Mouse (Mus musculus): ENCODE measurements around the gene Elmod3. TPM values are rescaled to one million over a fixed set of nuclear protein-coding genes. Genes with fewer than 3 reads are reported as not detected.
A peak's percentile ranks its signal among the peaks of the same experiment; 100 is the strongest.

Elmod3 gene
- polyA plus RNA-seq, 1 experiment from 2014 or later = 11.8 TPM

DNA sequence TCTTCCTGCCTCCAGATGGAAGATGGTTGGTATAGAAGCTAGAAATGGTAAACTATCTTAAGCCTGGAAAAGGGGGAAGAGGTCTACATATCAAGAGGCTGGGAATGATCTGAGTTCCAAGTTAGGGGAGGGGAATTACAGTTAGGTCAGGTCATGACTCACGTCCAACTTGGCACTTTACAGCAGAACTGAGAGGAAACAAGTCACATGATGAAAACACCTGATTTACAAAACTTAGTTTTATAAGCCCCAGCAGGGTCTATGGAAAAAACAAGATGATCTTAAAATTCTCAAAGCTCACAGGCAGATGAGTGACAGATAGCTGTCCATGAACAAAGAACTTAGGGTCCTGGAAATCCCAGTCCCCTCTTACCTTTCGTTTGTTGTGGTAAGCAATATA, 16.9 kb upstream of the Elmod3 start:
- no peak for DNase-seq (ENCODE audit: low spot score)

DNA sequence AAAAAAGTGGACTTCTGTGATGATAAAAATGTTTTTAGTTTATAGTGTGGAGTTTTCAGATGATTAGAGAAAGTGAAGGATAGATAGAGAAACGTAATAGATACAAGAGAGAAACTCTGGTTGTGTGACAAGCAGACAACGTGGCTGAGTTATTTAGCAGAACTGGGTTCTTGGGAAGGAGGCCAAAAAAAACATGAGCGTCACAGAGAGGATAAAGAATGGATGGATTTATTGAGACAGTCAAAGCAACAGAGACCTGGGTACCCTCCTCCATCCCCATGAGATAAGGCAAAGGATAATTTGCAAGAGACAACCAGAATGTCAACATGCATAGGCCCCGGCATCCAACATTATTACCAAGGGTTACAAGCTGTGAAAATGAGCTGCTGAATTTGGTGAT, 12.0 kb upstream of the Elmod3 start:
- DNase-seq (ENCODE audit: low spot score) = no peak

DNA sequence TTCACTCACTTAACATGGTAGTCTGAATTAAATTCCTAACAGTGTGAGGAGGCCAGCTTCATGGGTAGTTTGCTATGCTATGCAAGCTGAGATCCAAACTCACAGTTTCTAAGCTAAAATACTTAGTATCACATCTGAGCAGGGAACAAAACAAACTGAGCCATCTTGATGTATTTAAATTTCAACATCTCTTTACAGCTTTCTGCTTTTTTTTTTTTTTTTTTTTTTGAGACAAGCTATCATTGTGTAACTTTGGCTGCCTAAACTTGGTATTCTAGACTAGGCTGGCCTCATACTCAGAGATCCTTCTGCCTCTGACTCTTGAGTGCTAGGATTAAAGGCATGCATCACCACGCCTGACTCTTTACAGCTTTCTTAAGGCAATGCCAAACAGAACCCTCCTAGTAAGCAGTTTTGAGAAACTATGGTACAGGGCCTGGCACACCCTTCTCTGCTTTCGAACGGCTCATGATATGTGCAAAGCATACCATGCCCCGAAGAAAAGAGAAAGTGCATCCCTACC, 10.5 kb upstream of the Elmod3 start:
- no peak for DNase-seq (ENCODE audit: low spot score)

DNA sequence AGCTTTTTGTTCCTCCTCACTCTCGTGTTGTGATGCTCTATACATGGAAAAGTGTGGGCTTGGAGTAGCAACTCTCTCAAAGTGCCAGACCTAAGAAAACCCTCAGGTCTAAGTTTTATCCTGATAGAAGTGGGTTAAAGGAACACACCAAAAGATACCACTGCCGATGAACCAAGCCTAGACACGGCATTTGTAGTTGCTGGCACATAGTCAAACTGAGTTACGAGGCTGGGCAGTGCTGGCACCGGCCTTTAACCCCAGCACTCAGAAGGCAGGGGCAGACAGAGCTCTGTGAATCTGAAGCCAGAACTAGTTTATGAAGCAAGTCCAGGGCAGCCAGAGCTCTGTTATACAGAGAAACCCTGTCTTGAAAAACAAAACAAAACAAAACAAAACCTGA, 9.5 kb upstream of the Elmod3 start:
- DNase-seq (ENCODE audit: low spot score) = no peak

DNA sequence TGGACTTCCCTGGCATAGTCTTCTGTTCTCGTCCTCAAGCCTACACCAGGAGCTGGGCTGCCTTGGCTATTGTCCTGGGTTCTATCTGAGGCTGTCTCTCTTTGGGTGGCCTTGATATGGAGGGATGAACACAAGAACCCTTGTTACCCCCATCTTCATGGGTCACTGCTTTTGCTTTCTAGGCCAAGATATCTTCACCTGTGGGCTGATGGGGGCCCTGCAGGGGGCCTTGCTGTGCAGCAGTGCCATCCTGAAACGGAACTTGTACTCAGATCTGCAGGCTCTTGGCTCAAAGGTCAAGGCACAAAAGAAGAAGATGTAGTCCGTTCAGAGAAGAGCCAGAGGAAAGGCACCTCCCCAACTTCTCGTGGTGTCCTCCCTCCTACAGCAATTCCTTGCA, 8.8 kb upstream of the Elmod3 start:
- no peak for DNase-seq (ENCODE audit: low spot score)

DNA sequence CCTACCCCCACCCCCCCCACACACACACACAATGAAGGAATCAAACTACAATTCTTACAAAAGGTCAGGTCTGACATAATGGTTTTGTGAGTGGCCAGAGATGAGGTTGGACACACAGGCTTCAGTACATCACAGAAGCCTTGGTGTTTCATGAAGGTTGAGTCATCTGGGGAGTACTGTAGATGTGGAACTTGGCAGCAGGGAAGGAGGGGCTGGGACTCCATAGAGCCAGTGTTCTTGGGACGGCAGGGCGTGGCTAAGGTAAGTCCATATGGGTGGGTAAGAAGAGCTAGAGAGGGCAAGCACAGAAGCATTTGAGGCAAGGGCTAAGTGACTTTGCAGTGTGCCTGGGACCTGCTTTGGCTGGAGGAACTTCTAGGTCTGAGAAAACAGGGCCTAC, 5.9 kb upstream of the Elmod3 start:
- DNase-seq (ENCODE audit: low spot score) = no peak

DNA sequence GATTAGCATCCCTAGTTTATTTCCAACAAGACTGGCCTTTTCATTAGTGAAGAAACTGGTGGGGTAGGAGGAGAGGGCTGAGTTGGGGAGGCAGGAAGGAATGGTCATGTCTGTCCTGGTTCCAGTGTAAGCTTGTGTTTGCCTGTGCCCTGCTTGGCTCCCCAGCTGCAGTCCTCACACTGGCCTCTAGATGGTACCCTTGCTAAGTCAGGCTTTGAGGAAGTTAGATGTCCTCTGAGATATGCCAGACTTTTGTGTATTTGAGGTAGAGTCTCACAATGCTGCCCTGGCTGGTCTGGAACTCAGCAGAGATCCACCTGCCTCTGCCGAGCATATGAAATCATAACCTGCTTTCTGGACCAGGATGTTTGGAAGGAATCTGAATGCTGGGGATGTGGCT, 3.5 kb upstream of the Elmod3 start:
- DNase-seq (ENCODE audit: low spot score) = peak; percentile 86

DNA sequence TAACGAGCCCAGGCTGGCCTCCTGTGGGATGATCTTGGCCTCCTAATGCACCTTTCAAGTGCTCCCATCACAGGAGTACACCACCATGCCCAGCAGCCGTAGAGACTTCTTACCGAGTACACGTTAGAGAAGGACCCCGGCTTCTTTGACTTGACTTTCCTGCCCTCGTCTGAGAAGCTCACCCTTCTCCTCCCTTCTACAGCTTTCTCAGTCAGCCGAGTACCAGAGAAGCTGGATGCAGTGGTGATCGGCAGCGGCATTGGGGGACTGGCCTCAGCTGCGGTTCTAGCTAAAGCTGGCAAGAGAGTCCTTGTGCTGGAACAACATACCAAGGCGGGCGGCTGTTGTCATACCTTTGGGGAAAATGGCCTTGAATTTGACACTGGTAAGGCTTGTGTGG, 2.6 kb upstream of the Elmod3 start:
- no peak for DNase-seq (ENCODE audit: low spot score)

DNA sequence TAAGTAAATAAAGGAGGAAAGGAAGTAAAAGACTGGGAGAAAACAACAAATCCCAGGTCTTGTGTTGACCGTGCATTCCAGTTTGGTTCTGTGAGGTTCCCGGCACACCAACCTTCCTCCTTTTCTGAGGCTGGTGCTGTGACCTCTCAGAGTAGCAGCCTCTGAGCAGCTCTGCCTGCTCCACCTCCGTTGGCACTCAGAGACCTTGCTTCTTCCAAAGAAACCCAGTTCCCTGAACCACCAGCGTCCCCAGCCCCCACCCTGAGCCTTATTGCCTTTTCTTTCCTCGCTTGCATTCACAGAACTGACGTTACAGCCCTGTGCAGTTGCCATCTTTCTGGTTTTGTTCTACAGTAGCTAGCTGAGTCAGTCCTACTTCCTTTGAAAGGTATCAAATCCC, 2.0 kb upstream of the Elmod3 start:
- DNase-seq (ENCODE audit: low spot score) = no peak

DNA sequence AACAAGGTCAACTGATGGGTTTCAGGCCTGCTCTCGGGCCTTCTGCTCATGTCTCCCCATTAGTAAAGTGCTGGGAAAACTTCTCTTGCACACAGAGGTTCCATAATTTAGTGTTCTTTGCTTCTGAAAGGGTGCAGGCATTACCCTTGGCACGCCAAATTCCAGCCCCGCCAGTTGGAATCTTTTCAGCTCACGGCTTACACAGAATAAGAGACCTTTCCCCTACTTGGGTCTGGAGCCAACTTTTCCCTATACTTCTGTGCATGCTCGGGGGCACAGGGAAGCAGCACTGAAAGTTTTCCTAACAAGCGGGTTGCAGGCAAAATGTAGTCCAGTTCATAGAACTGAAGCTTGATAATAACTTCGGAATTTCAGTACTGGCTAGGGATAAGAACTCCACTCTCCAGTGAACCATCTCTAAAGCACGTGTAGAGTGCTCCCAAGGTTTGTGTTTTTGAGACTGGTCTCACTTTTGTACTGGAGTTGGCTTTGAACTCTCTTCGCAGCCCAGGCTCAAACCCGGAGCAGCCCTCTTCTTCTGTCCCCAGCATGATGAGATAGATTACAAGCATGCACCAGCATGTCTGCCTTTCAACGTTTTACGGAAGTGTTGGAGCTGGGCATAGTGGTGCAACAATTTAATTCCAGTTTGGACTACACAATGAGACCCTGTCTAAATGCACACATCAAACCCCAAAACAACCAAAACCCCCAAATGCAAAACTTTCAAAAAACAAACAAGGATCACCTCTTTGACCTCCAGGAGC, 761 bp upstream of the Elmod3 start:
- DNase-seq (ENCODE audit: low spot score) = no peak

DNA sequence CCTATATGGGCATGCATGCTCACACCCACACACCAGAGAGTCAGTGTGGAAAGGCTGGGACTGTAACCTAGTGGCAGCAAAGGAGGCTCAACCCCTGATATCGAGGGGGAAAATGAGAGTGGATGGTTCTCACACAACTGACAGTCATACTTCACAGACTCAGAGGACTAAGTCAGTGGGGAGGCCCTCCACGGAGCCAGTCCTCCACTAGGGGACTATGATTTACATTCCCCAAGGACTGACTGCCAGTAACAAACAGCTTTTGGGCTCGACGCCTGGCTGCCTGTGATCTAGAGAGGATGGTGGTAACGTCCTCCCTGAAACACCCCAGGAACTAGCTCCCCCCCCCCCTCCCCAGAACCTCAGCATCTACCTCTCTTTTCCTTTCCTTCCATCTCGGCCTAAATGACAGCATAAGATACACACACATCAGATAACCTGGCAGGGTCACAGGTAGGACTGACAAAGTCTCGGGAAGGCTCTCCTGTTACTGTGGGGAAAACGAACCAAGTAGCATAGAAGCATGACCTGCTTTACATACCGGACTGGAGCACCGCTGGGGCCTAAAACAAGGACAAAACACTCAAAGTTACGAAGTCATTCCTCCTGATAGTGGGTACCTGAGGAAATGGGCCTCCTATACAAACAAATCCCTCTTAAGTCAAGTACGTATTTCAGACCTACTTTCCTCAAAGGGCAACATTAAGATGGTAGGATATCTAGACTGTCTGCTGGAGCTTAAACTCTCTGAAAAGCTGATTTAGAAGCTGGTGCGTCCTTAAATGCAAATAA, 934 bp downstream of the Elmod3 start:
- peak; percentile 14 for DNase-seq (ENCODE audit: low spot score)

DNA sequence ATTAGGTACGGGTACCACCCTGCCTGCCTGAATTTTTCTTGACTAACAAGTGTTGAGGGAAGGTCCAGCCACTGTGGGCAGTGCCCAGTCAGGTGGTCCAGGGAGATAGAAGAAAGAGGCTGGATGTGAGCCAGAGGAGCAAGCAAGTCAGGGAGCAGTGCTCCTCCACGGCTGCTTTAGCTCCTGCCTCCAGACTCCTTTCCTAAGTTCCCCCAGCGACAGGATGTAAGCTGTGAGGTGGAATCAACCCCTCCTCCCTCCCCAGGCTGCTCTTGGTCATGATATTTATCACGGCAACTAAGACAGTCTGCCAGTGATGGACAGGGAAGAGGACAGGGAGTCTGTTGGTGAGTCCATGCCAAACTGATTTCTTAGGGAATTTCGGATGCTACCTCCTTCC, 4.3 kb downstream of the Elmod3 start:
- DNase-seq (ENCODE audit: low spot score) = no peak

DNA sequence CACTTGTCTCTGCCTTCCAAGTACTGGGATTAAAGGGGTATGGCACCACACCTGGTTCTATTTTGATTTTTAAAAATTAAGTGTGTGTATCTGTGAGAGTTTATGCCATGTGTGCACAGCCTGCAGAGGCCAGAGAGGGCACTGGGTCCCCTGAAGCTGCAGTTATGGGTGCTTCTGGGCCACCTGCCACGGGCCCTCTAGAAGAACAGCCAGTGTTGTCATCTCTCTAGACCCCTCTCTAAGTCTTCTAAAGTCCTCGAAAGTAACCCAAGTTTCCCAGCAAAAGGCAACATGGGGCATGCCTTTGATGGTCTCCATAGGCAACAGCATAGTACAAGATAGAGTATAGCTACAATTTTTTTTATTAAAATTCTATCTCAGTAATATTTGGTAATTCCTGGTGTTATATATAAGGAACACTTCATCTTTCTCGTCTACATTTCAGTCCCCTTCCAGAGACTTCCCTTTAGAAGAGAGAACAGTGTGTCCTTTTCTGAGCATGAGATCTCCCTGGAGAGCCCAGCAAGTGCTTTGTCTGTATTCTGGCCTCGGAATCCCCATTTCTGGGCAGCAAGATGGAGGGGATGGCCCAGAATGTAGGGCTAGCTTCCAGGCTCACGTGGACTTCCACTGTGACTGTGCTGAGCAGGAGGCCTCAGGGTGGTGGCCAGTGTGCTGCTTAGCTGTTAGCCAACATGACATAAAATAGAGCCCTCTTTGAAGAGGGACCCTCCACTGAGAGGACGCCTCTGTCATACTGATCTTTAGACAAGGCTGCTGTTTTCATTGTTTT, 5.0 kb downstream of the Elmod3 start:
- no peak for DNase-seq (ENCODE audit: low spot score)

DNA sequence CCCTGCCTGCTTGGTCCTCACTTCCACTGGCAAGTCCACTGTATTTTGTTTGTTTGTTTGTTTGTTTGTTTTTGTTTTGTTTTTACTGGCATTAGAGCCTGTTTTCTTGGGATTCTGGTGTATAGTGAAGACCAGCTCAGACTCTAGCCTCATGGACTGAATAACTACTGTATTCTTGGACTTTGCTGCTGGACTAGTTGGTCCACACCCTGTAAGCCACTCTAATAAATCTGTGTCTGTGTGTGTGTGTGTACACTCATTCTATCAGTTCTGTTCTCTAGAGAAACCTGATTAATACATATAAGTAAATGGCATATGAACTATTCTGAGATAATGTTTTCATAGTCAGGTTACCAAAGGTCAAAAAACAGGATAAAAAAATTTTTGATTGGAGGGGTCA, 8.1 kb downstream of the Elmod3 start:
- DNase-seq (ENCODE audit: low spot score) = no peak

DNA sequence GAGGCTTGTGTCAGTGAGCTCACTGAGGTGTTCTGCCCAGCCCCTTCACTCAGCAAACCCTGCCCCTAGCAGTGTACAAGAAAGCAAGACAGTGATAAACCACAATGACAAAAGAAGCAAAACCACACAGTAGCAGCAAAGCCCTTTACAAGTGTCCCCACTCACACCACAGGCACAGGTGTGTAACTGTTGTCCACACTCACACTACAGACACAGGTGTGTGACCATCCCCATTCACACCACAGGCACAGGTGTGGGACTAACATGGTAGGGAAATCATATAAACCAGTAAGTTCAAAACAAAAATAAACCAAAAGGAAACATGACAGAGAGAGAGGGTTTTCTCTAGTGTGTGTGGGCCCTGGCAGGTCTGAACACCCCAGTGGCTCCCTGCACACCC, 9.9 kb downstream of the Elmod3 start:
- no peak for DNase-seq (ENCODE audit: low spot score)

DNA sequence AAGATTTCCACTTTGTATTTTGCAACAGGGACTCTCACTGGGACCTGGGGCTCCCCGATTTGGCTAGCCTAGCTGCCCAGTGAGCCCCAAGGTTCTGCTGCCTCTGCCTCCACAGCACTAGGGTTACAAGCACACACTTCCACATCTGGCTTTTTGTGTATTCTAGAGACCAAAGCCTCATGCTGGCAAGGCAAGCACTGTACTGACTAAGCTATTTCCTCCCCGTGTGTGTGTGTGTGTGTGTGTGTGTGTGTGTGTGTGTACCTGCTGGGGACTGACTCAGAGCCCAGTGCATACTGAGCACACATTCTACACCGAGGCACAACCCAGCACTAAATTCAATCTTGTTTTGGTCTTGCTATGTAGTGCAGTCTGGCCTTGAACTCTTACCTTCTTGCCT, 11.5 kb downstream of the Elmod3 start:
- no peak for DNase-seq (ENCODE audit: low spot score)

DNA sequence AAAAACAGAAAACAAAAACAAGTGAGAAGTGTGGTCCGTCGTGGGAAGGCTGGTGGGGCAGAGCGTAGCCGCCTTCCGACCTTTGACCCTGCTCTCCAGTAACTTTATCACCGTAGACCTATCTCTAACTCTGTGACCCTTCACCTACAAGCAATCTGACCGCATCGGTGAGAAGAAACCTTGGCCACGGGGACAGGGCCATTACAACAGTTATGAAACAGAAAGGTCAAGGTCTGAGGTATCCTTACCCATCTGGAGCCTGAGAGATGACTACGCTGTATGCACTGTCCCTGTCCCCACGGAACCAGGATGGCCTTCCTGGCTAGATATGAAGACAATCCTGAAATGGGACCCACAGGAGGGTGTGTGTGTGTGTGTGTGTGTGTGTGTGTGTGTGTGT, 14.1 kb downstream of the Elmod3 start:
- no peak for DNase-seq (ENCODE audit: low spot score)

DNA sequence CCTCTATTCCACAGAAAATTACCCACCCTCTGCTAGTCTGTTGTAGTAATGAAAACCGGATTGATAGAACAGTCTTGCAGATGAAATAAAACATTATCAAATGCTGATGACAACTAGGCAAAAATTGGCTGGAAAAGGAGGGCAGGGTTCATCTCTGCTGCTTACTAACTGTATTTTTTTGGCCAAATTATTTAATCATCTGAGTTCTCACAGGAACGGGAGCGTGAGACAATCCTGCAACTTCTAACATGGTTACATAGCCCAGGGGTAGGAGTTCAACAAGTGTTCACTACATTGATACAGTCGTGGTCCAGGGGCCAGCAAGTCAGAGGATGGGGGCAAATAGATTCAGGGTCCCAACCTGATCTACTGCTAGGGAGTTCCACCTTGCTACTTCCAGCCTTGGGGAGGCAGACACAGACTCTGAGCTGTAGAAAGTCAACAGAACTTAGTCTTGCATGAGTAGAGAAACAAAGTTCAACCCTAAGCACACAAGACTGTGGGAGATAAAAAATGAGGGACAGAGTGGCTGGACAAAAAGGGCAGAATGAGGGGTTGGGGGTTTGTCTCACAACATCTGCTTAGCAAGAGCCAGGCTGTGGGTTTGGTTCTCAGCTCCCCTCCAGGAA, 14.9 kb downstream of the Elmod3 start:
- DNase-seq (ENCODE audit: low spot score) = no peak

DNA sequence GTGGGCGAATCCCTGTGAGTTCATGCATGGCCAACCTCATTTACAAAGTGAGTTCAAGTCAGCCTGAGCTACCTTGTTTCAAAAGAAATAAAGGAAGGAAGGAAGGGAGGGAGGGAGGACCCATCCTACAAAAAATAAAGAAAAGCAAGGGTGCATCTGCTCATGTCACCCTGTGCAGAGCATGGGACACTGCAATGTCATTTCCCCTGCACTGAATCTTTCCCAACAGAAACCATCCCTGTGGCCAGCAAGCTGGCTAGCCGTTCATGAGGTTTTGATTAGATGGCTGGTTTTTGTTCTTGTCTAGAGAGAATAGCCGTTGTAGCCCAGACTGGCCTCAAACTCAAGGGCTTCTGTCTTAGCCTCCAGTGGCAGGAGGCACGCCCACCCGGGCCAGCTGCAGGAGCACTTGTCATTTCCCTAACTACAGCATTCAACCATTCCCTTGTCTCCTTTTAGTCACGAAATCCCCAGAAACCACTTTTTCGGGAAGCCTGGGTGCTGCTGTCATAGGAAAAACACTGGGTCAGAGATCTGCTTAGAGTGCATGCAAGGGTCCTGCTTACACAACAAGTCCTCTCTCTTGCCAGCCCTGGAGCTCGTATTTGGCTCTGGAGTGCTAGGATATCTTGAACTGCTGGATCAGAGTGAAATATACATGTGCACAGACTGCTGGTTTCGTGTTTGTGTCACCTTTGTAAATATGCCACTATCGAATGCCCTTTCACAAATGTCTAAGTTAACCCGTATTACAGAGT, 16.4 kb downstream of the Elmod3 start:
- no peak for DNase-seq (ENCODE audit: low spot score)

DNA sequence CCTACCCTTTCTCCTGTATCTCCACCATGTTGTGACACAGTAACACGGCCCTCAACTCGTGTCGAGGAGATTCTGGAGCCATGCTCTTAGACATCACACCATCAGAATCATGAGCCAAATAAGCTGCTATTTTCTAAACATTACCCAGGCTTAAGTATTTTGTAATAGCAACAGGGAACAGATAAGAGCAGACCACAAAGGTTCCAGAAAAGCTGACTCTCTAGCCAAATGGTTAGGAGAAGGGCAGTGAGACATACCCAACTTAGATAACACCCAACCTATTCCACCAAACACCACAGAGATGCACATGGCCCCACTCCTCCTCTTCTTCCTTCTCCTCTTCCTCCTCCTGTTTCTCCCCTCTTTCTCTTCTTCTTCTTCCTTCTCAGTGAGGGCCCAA, 22.2 kb downstream of the Elmod3 start:
- no peak for DNase-seq (ENCODE audit: low spot score)

DNA sequence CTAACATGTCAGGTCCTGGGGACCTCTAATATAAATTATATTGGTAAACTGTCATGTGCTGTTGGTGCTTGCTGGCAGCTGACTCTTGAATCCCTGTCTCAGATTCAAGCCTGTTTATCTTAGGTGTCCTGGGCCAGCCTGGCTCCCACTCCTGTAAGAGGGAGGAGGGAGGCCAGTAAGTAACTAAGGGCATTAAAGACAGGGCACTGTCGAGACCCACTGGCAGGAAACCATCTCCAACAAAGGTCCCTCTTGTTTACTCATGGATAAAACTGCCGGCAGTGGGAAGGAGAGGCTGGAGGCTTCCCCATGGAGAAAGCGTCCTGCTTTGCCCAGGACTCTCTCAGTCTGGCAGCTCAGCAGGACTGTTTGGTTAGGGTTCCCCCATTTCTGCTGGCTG, 26.4 kb downstream of the Elmod3 start:
- DNase-seq (ENCODE audit: low spot score) = no peak

Measured in thymus, postnatal 0 days (tissue).